Mouse (Mus musculus) adrenal gland, adult 8-10 months (tissue): Measurements from ENCODE around the gene Hist1h3h. TPM values are rescaled to one million over a fixed set of nuclear protein-coding genes. Genes with fewer than 3 reads are reported as not detected.
"Not testable (repeated sequence)": the region's sequence is repeated elsewhere in the genome, so short reads cannot be mapped to it uniquely, and the experiment has no call there.

Source experiments
- DNase-seq: peaks from one replicate; pipeline ENCODE4 v3.0.0; 2022
- total RNA-seq, 4 experiments: library from RNA; stranded (reverse); gene quantifications; 2 replicates each; pipeline ENCODE4 v1.2.4; 2022

Hist1h3h gene
- 10 to 100 TPM; 23.6 to 39.6 (median 35.8) TPM for total RNA-seq

GRCm38 (mm10) chr13:21717397-21718357, at the start of gene Hist1h3h:
Gene Hist1h3h, plus strand, starts transcription at chr13:21717659.
- DNase-seq, result peak; percentile 68

- no peak for DNase-seq
These were observed 40.2 kb upstream of the Hist1h3h start, which contains the start of gene Olfr1360 for GRCm38 (mm10) chr13:21677305-21677704. Gene Olfr1360, minus strand, starts transcription at chr13:21677405.

DNA sequence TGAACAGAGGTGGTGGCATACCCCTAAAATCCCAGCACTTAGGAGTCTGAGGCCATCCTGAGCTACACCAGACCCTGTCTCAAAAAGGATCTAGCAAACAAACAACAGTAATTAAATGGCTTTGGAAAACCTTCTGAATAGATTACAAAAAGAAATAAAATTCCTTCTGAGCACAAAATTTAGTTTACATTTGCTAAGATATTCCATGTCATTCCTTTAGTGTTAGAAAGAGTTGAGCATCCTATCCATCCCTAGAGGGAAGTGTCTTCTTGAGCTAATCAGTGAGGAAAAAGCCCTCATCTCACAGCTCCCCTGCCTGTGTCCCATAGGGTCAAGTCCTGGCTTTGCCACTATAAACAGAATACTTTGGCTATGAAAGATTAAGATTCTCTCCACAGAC, 19.6 kb upstream of the Hist1h3h start, which contains the start of gene Olfr1359:
Gene Olfr1359 (plus strand): TSS at position 301 of the 400 bp plus-strand sequence.
- no peak for DNase-seq

GRCm38 (mm10) chr13:21706669-21707068, 10.8 kb upstream of the Hist1h3h start:
- no peak for DNase-seq

GRCm38 (mm10) chr13:21710031-21710711, 7.3 kb upstream of the Hist1h3h start:
- DNase-seq, result peak; percentile 81

GRCm38 (mm10) chr13:21710821-21711525, 6.5 kb upstream of the Hist1h3h start:
- peak; percentile 62 for DNase-seq

GRCm38 (mm10) chr13:21711698-21712097, 5.8 kb upstream of the Hist1h3h start:
- DNase-seq, result no peak

GRCm38 (mm10) chr13:21714725-21715124, 2.7 kb upstream of the Hist1h3h start:
- peak; percentile 42 for DNase-seq

DNA sequence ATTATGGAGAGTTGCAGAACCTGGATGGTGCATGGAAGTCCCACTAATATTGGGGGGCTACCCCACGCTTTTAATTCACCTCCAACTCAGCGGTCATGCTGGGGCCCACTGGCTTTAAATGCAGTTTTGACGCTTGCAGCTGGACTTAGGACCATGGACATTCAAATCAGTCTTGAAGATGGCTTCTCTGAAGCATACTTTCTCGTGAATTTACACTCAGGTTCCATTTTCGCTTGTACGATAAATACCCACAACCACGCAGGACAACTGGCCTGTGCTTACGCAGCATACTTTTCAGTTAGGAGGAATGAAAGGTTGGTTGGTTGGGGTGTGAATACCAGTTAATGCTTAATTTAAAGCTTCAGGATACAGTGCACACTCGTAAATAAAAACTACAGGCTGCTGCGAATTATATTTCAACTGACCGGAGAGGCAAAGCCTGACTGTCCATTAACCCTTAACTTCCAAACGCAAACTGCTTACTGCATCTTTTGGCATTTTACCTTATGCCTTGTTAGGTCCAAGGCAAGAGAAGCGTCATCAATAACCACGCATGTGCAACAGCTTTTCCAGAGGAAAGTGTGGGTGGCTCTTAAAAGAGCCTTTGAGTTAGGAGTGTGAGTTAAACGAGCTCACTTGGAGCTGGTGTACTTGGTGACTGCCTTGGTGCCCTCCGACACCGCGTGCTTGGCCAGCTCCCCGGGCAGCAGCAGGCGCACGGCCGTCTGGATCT, 2.2 kb upstream of the Hist1h3h start:
- no peak for DNase-seq

GRCm38 (mm10) chr13:21715864-21716539, 1.5 kb upstream of the Hist1h3h start, which contains the start of the genes Hist1h2bl and Hist1h2ai:
Gene Hist1h2bl, minus strand, starts transcription at chr13:21716143.
Gene Hist1h2ai, plus strand, starts transcription at chr13:21716422.
- DNase-seq, result peak; percentile 73

GRCm38 (mm10) chr13:21716540-21717391, 693 bp upstream of the Hist1h3h start:
- DNase-seq, result not testable (repeated sequence)

DNA sequence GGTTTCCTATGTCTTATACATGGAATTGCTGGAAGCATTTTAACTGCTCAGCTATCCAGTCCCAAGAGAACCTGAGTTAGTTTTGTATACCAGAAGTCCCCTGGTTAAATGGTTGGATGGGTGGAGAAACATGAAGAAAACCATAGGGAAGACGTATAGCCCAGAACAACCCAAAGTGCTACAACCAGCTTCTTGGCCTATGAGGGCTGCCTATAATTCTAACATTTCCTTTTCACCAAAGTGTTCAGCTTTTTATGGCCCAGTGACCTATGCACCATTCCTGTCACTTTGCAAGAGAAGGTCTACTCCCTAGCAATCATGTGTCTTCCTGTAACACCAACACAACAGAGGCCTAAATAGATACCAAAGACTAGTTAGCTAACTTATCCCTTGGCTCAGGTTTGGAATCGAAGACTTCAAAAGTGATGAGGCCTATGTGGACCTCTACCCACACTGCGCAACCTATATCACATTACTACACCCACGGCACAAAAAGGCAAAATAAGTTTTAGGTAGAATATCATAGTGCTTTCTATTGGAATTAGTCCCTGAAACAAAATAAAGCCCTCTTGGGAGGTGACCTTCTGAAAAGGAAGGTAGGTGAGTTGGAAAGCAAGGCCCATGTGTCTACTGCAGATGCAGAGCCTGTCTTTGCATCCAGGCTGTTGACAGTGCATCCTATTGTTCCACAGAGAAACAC, 1.1 kb downstream of the Hist1h3h start:
- DNase-seq, result no peak

DNA sequence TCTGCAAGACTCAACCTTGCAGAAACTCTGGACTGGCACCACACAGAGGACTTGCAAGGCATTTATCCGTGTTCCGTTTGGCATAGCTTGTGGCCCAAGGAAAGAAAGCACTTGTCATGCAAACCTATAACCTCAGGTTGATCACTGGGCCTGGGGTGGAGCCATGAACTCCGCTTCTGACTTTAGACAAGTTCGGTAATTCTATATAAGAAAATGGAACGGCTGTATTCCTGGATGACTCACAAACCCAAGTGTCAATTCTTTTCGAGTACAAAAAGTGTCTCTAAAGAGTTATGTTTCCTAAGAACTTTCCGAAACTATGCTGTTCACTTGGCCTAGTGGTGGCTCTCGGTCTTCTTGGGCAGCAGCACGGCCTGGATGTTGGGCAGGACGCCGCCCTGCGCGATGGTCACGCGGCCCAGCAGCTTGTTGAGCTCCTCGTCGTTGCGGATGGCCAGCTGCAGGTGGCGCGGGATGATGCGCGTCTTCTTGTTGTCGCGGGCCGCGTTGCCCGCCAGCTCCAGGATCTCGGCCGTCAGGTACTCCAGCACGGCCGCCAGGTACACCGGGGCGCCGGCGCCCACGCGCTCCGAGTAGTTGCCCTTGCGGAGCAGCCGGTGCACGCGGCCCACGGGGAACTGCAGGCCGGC, 3.8 kb downstream of the Hist1h3h start:
- not testable (repeated sequence) for DNase-seq

GRCm38 (mm10) chr13:21721757-21722372, 4.4 kb downstream of the Hist1h3h start, which contains the start of gene Hist1h2bm:
Gene Hist1h2bm, plus strand, starts transcription at chr13:21722044.
- DNase-seq, result peak; percentile 43

DNA sequence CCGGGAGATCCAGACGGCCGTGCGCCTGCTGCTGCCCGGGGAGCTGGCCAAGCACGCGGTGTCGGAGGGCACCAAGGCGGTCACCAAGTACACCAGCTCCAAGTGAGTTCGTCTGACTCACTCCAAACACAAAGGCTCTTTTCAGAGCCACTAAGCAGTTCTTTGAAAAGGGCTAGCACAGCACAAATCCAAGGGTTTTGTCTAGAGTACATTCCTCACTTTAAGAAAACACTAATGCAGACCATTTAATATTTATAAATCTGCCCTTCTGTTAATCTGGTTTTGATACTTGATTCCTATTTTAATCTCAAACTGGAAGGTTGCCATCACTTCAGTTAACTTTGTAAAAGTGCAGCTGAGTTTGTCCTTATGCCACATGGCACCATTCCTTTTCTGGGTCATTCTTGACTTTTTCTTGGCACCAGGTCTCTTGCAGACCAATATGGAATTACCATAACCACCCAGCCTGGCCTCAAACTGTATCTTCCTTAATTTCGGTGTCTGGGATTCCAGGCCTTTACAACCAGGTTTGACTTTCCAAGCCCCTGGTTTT, 5.0 kb downstream of the Hist1h3h start:
- DNase-seq, result no peak

DNA sequence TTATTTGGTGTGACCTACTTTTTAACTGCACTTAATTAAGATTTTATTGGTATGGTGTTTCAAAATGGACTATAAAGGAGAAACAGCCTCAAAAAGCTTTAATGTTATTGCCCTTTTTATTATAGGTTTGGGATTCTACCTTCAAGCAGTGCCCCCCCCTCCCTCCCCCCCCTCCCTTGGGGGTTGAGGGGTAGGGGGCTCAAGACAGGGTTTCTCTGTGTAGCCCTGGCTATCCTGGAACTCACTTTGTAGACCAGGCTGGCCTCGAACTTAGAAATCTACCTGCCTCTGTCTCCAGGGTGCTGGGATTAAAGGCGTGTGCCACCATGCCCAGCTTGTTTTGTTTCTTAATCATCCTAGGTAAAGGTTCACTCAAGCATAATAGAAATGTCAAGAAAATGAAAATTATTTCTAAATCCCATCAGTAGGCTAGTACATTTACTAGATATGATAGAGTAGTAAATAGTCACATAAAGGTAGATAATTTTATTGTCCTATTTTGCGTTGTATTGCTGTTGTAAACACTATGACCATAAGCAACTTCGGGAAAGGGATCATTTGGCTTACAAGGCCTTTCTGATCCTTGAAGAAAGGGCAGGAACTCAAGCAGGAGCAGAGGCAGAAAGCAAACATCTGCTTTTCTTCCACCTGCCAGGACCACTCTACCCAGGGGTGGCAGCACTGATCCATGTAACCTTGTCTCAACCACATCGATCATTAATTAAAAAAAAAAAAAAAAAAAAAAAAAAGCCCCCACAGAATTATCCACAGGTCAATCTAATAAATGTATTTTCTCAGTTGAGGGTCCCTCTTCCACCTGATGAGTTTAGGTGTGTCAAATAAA, 5.8 kb downstream of the Hist1h3h start:
- DNase-seq, result no peak
